Mouse (Mus musculus): ENCODE measurements around the gene Nudt17.
"Not testable (repeated sequence)": the region's sequence is repeated elsewhere in the genome, so short reads cannot be mapped to it uniquely, and the experiment has no call there.

The Nudt17 gene

GRCm38 (mm10) chr3:96668424-96669067 lies 39.8 kb downstream of the Nudt17 start:
- no peak for DNase-seq

DNA sequence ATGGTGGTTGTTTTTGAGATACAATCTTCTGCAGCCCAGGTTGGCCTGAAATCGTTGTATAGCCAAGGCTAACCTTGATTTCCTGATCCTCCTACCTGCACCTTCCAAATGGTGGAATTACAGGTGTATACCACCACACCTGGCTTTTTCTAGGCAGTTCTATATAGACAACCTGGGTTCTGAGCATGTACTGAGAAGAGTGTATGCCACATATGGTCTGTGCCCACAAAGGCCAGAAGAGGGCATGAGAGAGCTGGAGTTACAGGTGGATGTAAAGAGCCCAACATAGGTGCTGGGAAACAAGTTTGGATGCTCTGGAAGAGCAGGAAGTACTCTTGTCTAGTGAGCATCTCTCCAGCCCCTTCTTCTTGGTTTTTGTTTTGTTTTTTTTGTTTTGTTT lies 41.0 kb downstream of the Nudt17 start:
- peak; percentile 24 for DNase-seq

- DNase-seq = peak; percentile 20
Measured at GRCm38 (mm10) chr3:96666916-96667315, 41.4 kb downstream of the Nudt17 start.

DNA sequence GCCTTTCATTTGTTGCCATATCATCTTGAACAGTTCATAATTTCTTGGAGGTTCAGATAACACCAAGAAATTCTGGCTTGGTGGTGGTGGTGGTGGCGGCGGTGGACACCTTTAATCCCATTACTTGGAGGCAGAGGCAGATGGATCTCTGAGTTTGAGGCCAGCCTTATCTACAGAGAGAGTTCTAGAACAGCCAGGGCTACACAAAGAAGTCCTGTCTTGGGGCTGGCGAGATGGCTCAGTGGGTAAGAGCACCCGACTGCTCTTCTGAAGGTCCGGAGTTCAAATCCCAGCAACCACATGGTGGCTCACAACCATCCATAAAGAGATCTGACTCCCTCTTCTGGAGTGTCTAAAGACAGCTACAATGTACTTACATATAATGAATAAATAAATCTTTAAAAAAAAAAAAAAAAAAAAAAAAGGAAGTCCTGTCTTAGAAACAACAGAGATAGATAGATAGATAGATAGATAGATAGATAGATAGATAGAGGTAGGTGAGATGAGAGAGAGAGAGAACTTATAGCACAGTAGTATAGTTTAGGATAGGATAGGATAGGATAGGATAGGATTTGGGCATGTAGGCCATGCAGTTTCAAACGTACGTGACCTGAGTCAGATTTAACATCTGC lies 42.5 kb downstream of the Nudt17 start:
- DNase-seq = not testable (repeated sequence)

- DNase-seq = peak; percentile 86
Measured at GRCm38 (mm10) chr3:96663432-96664239, 44.7 kb downstream of the Nudt17 start.

DNA sequence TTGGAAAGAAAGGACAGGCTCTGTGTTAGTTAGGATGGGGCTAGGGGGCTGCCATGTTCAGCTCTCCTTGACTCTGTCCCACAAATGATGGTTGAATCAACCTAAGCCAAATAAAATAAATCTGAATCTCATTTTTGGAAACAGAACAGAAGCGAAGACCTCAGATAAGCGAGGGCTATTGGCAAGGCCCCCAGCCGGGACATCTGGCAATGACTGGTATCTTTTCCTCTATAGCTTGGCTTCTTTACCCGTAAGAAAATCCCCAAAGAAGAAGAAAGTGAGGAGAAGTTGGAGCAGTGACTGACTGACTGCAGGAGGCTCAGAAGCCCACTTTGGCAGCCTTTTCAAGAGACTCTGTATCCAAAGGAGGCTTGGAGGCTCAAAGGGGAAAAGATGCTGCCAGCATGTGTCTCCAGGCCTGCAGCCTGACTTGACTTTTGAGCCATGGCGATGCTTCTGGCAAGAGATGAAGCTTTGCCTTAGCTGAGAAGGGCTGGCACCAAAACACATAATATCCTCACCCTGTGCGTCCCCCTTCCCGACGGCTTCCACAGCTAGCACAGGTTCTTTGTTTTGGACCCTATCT lies 45.5 kb downstream of the Nudt17 start:
- DNase-seq = no peak

GRCm38 (mm10) chr3:96660901-96661300 lies 47.5 kb downstream of the Nudt17 start:
- no peak for DNase-seq
